Mouse (Mus musculus): Measurements from ENCODE around the gene E2f6. TPM values are rescaled to one million over a fixed set of nuclear protein-coding genes. Genes with fewer than 3 reads are reported as not detected.

Gene E2f6
- polyA plus RNA-seq, 1 experiment from 2014 or later, result 38.4 TPM

- no peaks in the 10 kb centered on the region for H3K36me3 ChIP-seq
- no peak for ATAC-seq (ENCODE audit: borderline replicate concordance, extremely low read depth, low FRiP score, low TSS enrichment)
- no peak overlapping the region for H3K4me3 ChIP-seq
- H3K9me3 ChIP-seq, result no peaks in the 10 kb centered on the region
- H3K27ac ChIP-seq, result peak overlapping the region; percentile 98
- H3K9ac ChIP-seq, result no peak overlapping the region
- peaks cover 65% of the 10 kb centered on the region for H3K4me1 ChIP-seq
- 0 out of 2 replicates have a peak overlapping the region, but pooled peaks have one; percentile 27 for H3K4me2 ChIP-seq
- no peaks in the 10 kb centered on the region for H3K27me3 ChIP-seq
- WGBS, result 42% methylated on average over 8 of the region's 8 CpGs
These were observed 58.5 kb downstream of the E2f6 start for GRCm38 (mm10) chr12:16869091-16869778.

GRCm38 (mm10) chr12:16869870-16870404 lies 59.2 kb downstream of the E2f6 start:
- peak; percentile 43; the same call in 1 of the 2 replicates for ATAC-seq (ENCODE audit: borderline replicate concordance, extremely low read depth, low FRiP score, low TSS enrichment)
- Histone ChIP-seq H3K27ac (peak overlapping the region; percentile 98), H3K9me3 (no peaks in the 10 kb centered on the region), H3K4me2 (peak overlapping the region; percentile 27), H3K4me1 (peaks cover 72% of the 10 kb centered on the region), H3K4me3 (no peak overlapping the region), H3K27me3 (no peaks in the 10 kb centered on the region), H3K9ac (no peak overlapping the region), H3K36me3 (no peaks in the 10 kb centered on the region)
- WGBS, result 26% methylated on average over 9 of the region's 9 CpGs

GRCm38 (mm10) chr12:16870405-16871068 lies 59.8 kb downstream of the E2f6 start:
- Histone ChIP-seq H3K4me2 (peak overlapping the region; percentile 27), H3K4me3 (no peak overlapping the region), H3K9ac (no peak overlapping the region), H3K36me3 (no peaks in the 10 kb centered on the region), H3K4me1 (peaks cover 78% of the 10 kb centered on the region), H3K9me3 (no peaks in the 10 kb centered on the region), H3K27me3 (no peaks in the 10 kb centered on the region), H3K27ac (peak overlapping the region; percentile 98)
- peak; percentile 78 for ATAC-seq (ENCODE audit: borderline replicate concordance, extremely low read depth, low FRiP score, low TSS enrichment)
- WGBS, result 20% methylated on average over 8 of the region's 8 CpGs

- Histone ChIP-seq H3K27ac (no peak overlapping the region), H3K4me3 (no peak overlapping the region), H3K27me3 (no peaks in the 10 kb centered on the region), H3K4me2 (no peak overlapping the region), H3K9ac (no peak overlapping the region), H3K9me3 (no peaks in the 10 kb centered on the region), H3K4me1 (peaks cover 83% of the 10 kb centered on the region), H3K36me3 (no peaks in the 10 kb centered on the region)
- ATAC-seq (ENCODE audit: borderline replicate concordance, extremely low read depth, low FRiP score, low TSS enrichment), result no peak
- WGBS, result 79% methylated on average over 1 of the region's 1 CpGs
These were observed 61.2 kb downstream of the E2f6 start for GRCm38 (mm10) chr12:16872006-16872405.

GRCm38 (mm10) chr12:16872926-16873464 lies 62.2 kb downstream of the E2f6 start:
- H3K27me3 ChIP-seq, result no peaks in the 10 kb centered on the region
- no peaks in the 10 kb centered on the region for H3K9me3 ChIP-seq
- peak overlapping the region; percentile 54 for H3K27ac ChIP-seq
- 41% methylated on average over 7 of the region's 7 CpGs for WGBS
- H3K4me1 ChIP-seq, result peaks cover 85% of the 10 kb centered on the region
- ATAC-seq (ENCODE audit: borderline replicate concordance, extremely low read depth, low FRiP score, low TSS enrichment), result no peak
- H3K4me3 ChIP-seq, result no peak overlapping the region
- no peak overlapping the region for H3K9ac ChIP-seq
- H3K4me2 ChIP-seq, result no peak overlapping the region
- no peaks in the 10 kb centered on the region for H3K36me3 ChIP-seq

- H3K4me3 ChIP-seq, result no peak overlapping the region
- no peaks in the 10 kb centered on the region for H3K27me3 ChIP-seq
- ATAC-seq (ENCODE audit: borderline replicate concordance, extremely low read depth, low FRiP score, low TSS enrichment), result no peak
- peaks cover 85% of the 10 kb centered on the region for H3K4me1 ChIP-seq
- WGBS, result 54% methylated on average over 7 of the region's 7 CpGs
- peak overlapping the region; percentile 54 for H3K27ac ChIP-seq
- H3K4me2 ChIP-seq, result no peak overlapping the region
- H3K9ac ChIP-seq, result no peak overlapping the region
- H3K36me3 ChIP-seq, result no peaks in the 10 kb centered on the region
- H3K9me3 ChIP-seq, result no peaks in the 10 kb centered on the region
These were observed 62.8 kb downstream of the E2f6 start for GRCm38 (mm10) chr12:16873549-16873948.

- Histone ChIP-seq H3K27me3 (no peaks in the 10 kb centered on the region), H3K4me3 (no peak overlapping the region), H3K27ac (peak overlapping the region; percentile 82), H3K4me1 (peaks cover 81% of the 10 kb centered on the region), H3K9ac (no peak overlapping the region), H3K36me3 (no peaks in the 10 kb centered on the region), H3K4me2 (no peak overlapping the region), H3K9me3 (no peaks in the 10 kb centered on the region)
- whole genome bisulfite sequencing, result 23% methylated on average over 2 of the region's 2 CpGs
- ATAC-seq (ENCODE audit: borderline replicate concordance, extremely low read depth, low FRiP score, low TSS enrichment), result no peak
These were observed 63.3 kb downstream of the E2f6 start for GRCm38 (mm10) chr12:16874086-16874485.

- Histone ChIP-seq H3K4me3 (no peak overlapping the region), H3K9me3 (no peaks in the 10 kb centered on the region), H3K27me3 (no peaks in the 10 kb centered on the region), H3K9ac (no peak overlapping the region), H3K36me3 (no peaks in the 10 kb centered on the region), H3K4me2 (no peak overlapping the region), H3K27ac (peak overlapping the region; percentile 82), H3K4me1 (peaks cover 69% of the 10 kb centered on the region)
- peak; percentile 68; the same call in 1 of the 2 replicates for ATAC-seq (ENCODE audit: borderline replicate concordance, extremely low read depth, low FRiP score, low TSS enrichment)
- 11% methylated on average over 4 of the region's 4 CpGs for WGBS
These were observed 64.5 kb downstream of the E2f6 start for GRCm38 (mm10) chr12:16875269-16875668.

- Histone ChIP-seq H3K9ac (no peak overlapping the region), H3K4me1 (peaks cover 65% of the 10 kb centered on the region), H3K9me3 (no peaks in the 10 kb centered on the region), H3K36me3 (no peaks in the 10 kb centered on the region), H3K27ac (peak overlapping the region; percentile 82), H3K27me3 (no peaks in the 10 kb centered on the region), H3K4me3 (no peak overlapping the region), H3K4me2 (no peak overlapping the region)
- 45% methylated on average over 7 of the region's 7 CpGs for WGBS
- ATAC-seq (ENCODE audit: borderline replicate concordance, extremely low read depth, low FRiP score, low TSS enrichment), result no peak; the same call in 1 of the 2 replicates
These were observed 64.9 kb downstream of the E2f6 start for GRCm38 (mm10) chr12:16875678-16876077.

GRCm38 (mm10) chr12:16876667-16877066 lies 65.9 kb downstream of the E2f6 start:
- H3K9me3 ChIP-seq, result no peaks in the 10 kb centered on the region
- H3K4me3 ChIP-seq, result no peak overlapping the region
- peak overlapping the region; percentile 68 for H3K27ac ChIP-seq
- peaks cover 59% of the 10 kb centered on the region for H3K4me1 ChIP-seq
- no peaks in the 10 kb centered on the region for H3K36me3 ChIP-seq
- no peak overlapping the region for H3K4me2 ChIP-seq
- no peak overlapping the region for H3K9ac ChIP-seq
- no peaks in the 10 kb centered on the region for H3K27me3 ChIP-seq
- no peak; the same call in 1 of the 2 replicates for ATAC-seq (ENCODE audit: borderline replicate concordance, extremely low read depth, low FRiP score, low TSS enrichment)
- WGBS, result 47% methylated on average over 3 of the region's 3 CpGs

- no peak overlapping the region for H3K4me3 ChIP-seq
- H3K9me3 ChIP-seq, result no peaks in the 10 kb centered on the region
- H3K27me3 ChIP-seq, result no peaks in the 10 kb centered on the region
- WGBS, result 13% methylated on average over 5 of the region's 5 CpGs
- peak overlapping the region; percentile 68 for H3K27ac ChIP-seq
- no peak overlapping the region for H3K9ac ChIP-seq
- ATAC-seq (ENCODE audit: borderline replicate concordance, extremely low read depth, low FRiP score, low TSS enrichment), result peak; percentile 33; the same call in 1 of the 2 replicates
- no peak overlapping the region for H3K4me2 ChIP-seq
- H3K36me3 ChIP-seq, result no peaks in the 10 kb centered on the region
- H3K4me1 ChIP-seq, result peaks cover 59% of the 10 kb centered on the region
These were observed 66.4 kb downstream of the E2f6 start for GRCm38 (mm10) chr12:16877141-16877540.

- ATAC-seq (ENCODE audit: borderline replicate concordance, extremely low read depth, low FRiP score, low TSS enrichment), result no peak
- Histone ChIP-seq H3K27me3 (no peaks in the 10 kb centered on the region), H3K36me3 (no peaks in the 10 kb centered on the region), H3K4me2 (no peak overlapping the region), H3K9me3 (no peaks in the 10 kb centered on the region), H3K27ac (peak overlapping the region; percentile 68), H3K4me3 (no peak overlapping the region), H3K9ac (no peak overlapping the region), H3K4me1 (peaks cover 59% of the 10 kb centered on the region)
- WGBS, result 24% methylated on average over 1 of the region's 1 CpGs
These were observed 66.9 kb downstream of the E2f6 start for GRCm38 (mm10) chr12:16877679-16878078.

All from lung, embryonic 15.5 days (tissue).